Mouse (Mus musculus): ENCODE results near the gene Krtap5-5. TPM values are rescaled to one million over a fixed set of nuclear protein-coding genes. Genes with fewer than 3 reads are reported as not detected.

Gene Krtap5-5
- not detected for polyA plus RNA-seq (2014; fragmentation: Illumina TruSeq; extraction: RNeasy Lipid Tissue Mini Kit (QIAGEN cat#74804); ENCODE audit: low read depth, low replicate concordance)

GRCm38 (mm10) chr7:142229871-142230270 is at the start of gene Krtap5-5:
Gene Krtap5-5 (minus strand): TSS chr7:142229971.

GRCm38 (mm10) chr7:142274263-142274662 is 44.5 kb upstream of the Krtap5-5 start, which contains the start of gene Gm4559:
Gene Gm4559 (minus strand): TSS chr7:142274363.

DNA sequence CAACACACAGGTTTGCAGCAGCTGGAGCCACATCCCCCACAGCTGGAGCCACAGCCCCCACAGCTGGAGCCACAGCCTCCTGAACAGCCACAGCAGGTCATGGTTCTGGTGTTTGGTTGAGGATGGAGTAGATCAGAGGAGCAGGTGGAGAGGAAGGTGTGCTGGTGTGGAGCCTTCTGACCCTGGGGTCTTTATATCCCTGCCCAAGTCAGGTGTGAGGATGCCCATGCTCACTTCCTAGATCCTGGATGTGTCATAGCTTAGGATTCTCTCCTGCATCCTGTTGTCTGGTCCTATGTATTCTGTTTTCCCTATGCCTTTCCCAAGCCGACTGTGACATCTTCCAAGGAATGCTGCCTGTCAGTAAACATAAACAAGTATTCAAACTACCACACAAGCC is 28.5 kb upstream of the Krtap5-5 start, which contains the start of gene Gm2431:
TSS of gene Gm2431 (minus strand) at position 101 of the 400 bp plus-strand sequence.

GRCm38 (mm10) chr7:142240978-142241377 is 11.2 kb upstream of the Krtap5-5 start, which contains the start of gene Gm40460:
Gene Gm40460 (minus strand): TSS chr7:142241078.

GRCm38 (mm10) chr7:142211559-142211958 is 18.2 kb downstream of the Krtap5-5 start, which contains the start of gene Gm7579:
Gene Gm7579 (plus strand): TSS chr7:142211859.

GRCm38 (mm10) chr7:142201064-142201463 is 28.7 kb downstream of the Krtap5-5 start, which contains the start of gene Krtap5-3:
Gene Krtap5-3 (plus strand): TSS chr7:142201364.

GRCm38 (mm10) chr7:142190289-142190688 is 39.5 kb downstream of the Krtap5-5 start, which contains the start of gene Gm10153:
Gene Gm10153 (minus strand): TSS chr7:142190389.

Other genes with a start within 250 kb of the Krtap5-5 start
- 47.0 TPM for gene Mob2, start 168.9 kb downstream of the Krtap5-5 start, polyA plus RNA-seq (2014; fragmentation: Illumina TruSeq; extraction: RNeasy Lipid Tissue Mini Kit (QIAGEN cat#74804); ENCODE audit: low read depth, low replicate concordance)
- gene Dusp8, start 134.1 kb downstream of the Krtap5-5 start, polyA plus RNA-seq (2014; fragmentation: Illumina TruSeq; extraction: RNeasy Lipid Tissue Mini Kit (QIAGEN cat#74804); ENCODE audit: low read depth, low replicate concordance): 26.2 TPM
- gene Gm45618, start 109.2 kb downstream of the Krtap5-5 start, polyA plus RNA-seq (2014; fragmentation: Illumina TruSeq; extraction: RNeasy Lipid Tissue Mini Kit (QIAGEN cat#74804); ENCODE audit: low read depth, low replicate concordance): not detected
- not detected for gene Gm39115, start 93.9 kb downstream of the Krtap5-5 start, polyA plus RNA-seq (2014; fragmentation: Illumina TruSeq; extraction: RNeasy Lipid Tissue Mini Kit (QIAGEN cat#74804); ENCODE audit: low read depth, low replicate concordance)
- not detected for gene Gm45337, start 85.4 kb downstream of the Krtap5-5 start, polyA plus RNA-seq (2014; fragmentation: Illumina TruSeq; extraction: RNeasy Lipid Tissue Mini Kit (QIAGEN cat#74804); ENCODE audit: low read depth, low replicate concordance)
- gene Gm29735, start 72.9 kb downstream of the Krtap5-5 start, polyA plus RNA-seq (2014; fragmentation: Illumina TruSeq; extraction: RNeasy Lipid Tissue Mini Kit (QIAGEN cat#74804); ENCODE audit: low read depth, low replicate concordance): not detected
- not detected for gene Gm4553, start 64.2 kb downstream of the Krtap5-5 start, polyA plus RNA-seq (2014; fragmentation: Illumina TruSeq; extraction: RNeasy Lipid Tissue Mini Kit (QIAGEN cat#74804); ENCODE audit: low read depth, low replicate concordance)
- gene Krtap5-2, start 54.0 kb downstream of the Krtap5-5 start, polyA plus RNA-seq (2014; fragmentation: Illumina TruSeq; extraction: RNeasy Lipid Tissue Mini Kit (QIAGEN cat#74804); ENCODE audit: low read depth, low replicate concordance): not detected
- gene Gm10153, start 39.6 kb downstream of the Krtap5-5 start, polyA plus RNA-seq (2014; fragmentation: Illumina TruSeq; extraction: RNeasy Lipid Tissue Mini Kit (QIAGEN cat#74804); ENCODE audit: low read depth, low replicate concordance): not detected
- gene Krtap5-3, start 28.6 kb downstream of the Krtap5-5 start, polyA plus RNA-seq (2014; fragmentation: Illumina TruSeq; extraction: RNeasy Lipid Tissue Mini Kit (QIAGEN cat#74804); ENCODE audit: low read depth, low replicate concordance): not detected
- not detected for gene Gm7579, start 18.1 kb downstream of the Krtap5-5 start, polyA plus RNA-seq (2014; fragmentation: Illumina TruSeq; extraction: RNeasy Lipid Tissue Mini Kit (QIAGEN cat#74804); ENCODE audit: low read depth, low replicate concordance)
- not detected for gene Gm40460, start 11.1 kb upstream of the Krtap5-5 start, polyA plus RNA-seq (2014; fragmentation: Illumina TruSeq; extraction: RNeasy Lipid Tissue Mini Kit (QIAGEN cat#74804); ENCODE audit: low read depth, low replicate concordance)
- not detected for gene Gm2431, start 28.4 kb upstream of the Krtap5-5 start, polyA plus RNA-seq (2014; fragmentation: Illumina TruSeq; extraction: RNeasy Lipid Tissue Mini Kit (QIAGEN cat#74804); ENCODE audit: low read depth, low replicate concordance)
- gene Gm4559, start 44.4 kb upstream of the Krtap5-5 start, polyA plus RNA-seq (2014; fragmentation: Illumina TruSeq; extraction: RNeasy Lipid Tissue Mini Kit (QIAGEN cat#74804); ENCODE audit: low read depth, low replicate concordance): not detected
- not detected for gene Krtap5-1, start 67.1 kb upstream of the Krtap5-5 start, polyA plus RNA-seq (2014; fragmentation: Illumina TruSeq; extraction: RNeasy Lipid Tissue Mini Kit (QIAGEN cat#74804); ENCODE audit: low read depth, low replicate concordance)
- gene Krtap5-4, start 73.6 kb upstream of the Krtap5-5 start, polyA plus RNA-seq (2014; fragmentation: Illumina TruSeq; extraction: RNeasy Lipid Tissue Mini Kit (QIAGEN cat#74804); ENCODE audit: low read depth, low replicate concordance): not detected
- 2.7 TPM for gene Ifitm10, start 143.8 kb upstream of the Krtap5-5 start, polyA plus RNA-seq (2014; fragmentation: Illumina TruSeq; extraction: RNeasy Lipid Tissue Mini Kit (QIAGEN cat#74804); ENCODE audit: low read depth, low replicate concordance)
- not detected for gene Gm49369, start 152.7 kb upstream of the Krtap5-5 start, polyA plus RNA-seq (2014; fragmentation: Illumina TruSeq; extraction: RNeasy Lipid Tissue Mini Kit (QIAGEN cat#74804); ENCODE audit: low read depth, low replicate concordance)
- 1,183 TPM for gene Ctsd, start 158.1 kb upstream of the Krtap5-5 start, polyA plus RNA-seq (2014; fragmentation: Illumina TruSeq; extraction: RNeasy Lipid Tissue Mini Kit (QIAGEN cat#74804); ENCODE audit: low read depth, low replicate concordance)
- gene Syt8, start 204.9 kb upstream of the Krtap5-5 start, polyA plus RNA-seq (2014; fragmentation: Illumina TruSeq; extraction: RNeasy Lipid Tissue Mini Kit (QIAGEN cat#74804); ENCODE audit: low read depth, low replicate concordance): not detected
- gene Tnni2, start 211.8 kb upstream of the Krtap5-5 start, polyA plus RNA-seq (2014; fragmentation: Illumina TruSeq; extraction: RNeasy Lipid Tissue Mini Kit (QIAGEN cat#74804); ENCODE audit: low read depth, low replicate concordance): 8.8 TPM
- 88.0 TPM for gene Lsp1, start 230.8 kb upstream of the Krtap5-5 start, polyA plus RNA-seq (2014; fragmentation: Illumina TruSeq; extraction: RNeasy Lipid Tissue Mini Kit (QIAGEN cat#74804); ENCODE audit: low read depth, low replicate concordance)

Measured in heart, adult 10 weeks (tissue).